Mouse (Mus musculus) forebrain, embryonic 11.5 days (tissue): Measurements from ENCODE around the gene Grin2a. TPM values are rescaled to one million over a fixed set of nuclear protein-coding genes. Genes with fewer than 3 reads are reported as not detected.

Experiments used
- ATAC-seq: fragments of 200-750 bp; cut with Nextera tagmentation; replicated peaks from 2 replicates; pipeline ENCODE4 v1.8.0; 2017; ENCODE audit warnings: moderate TSS enrichment; ENCODE audit not compliant: low FRiP score
- DNase-seq: peaks from one replicate; pipeline ENCODE4 v3.0.0-alpha.2; 2017; ENCODE audit warnings: low spot score
- H3K27ac ChIP-seq: fragments of 300-500 bp; sonication (generic); 2 replicates; pipeline ENCODE4 v1.5.1; 2014; ENCODE audit warnings: low read depth, low read length
- H3K27me3 ChIP-seq: fragments of 300-500 bp; sonication (generic); 2 replicates; pipeline ENCODE4 v1.6.1; 2014; ENCODE audit warnings: mild to moderate bottlenecking, low read length, mixed read lengths; ENCODE audit not compliant: control insufficient read depth, insufficient read depth
- H3K36me3 ChIP-seq: fragments of 300-500 bp; sonication (generic); 2 replicates; pipeline ENCODE4 v1.6.1; 2014; ENCODE audit warnings: mild to moderate bottlenecking, low read length, moderate library complexity, mixed read lengths; ENCODE audit not compliant: control insufficient read depth, insufficient read depth
- H3K4me1 ChIP-seq: fragments of 300-500 bp; sonication (generic); replicated peaks from 2 replicates; pipeline ENCODE4 v1.6.1; 2014; ENCODE audit warnings: low read length, mixed read lengths; ENCODE audit not compliant: control insufficient read depth, insufficient read depth
- H3K4me2 ChIP-seq: fragments of 300-500 bp; sonication (generic); 2 replicates; pipeline ENCODE4 v1.6.1; 2014; ENCODE audit warnings: low read depth, mild to moderate bottlenecking, low read length, moderate library complexity, mixed read lengths; ENCODE audit not compliant: severe bottlenecking
- H3K4me3 ChIP-seq: fragments of 300-500 bp; sonication (generic); 2 replicates; pipeline ENCODE4 v1.5.1; 2014; ENCODE audit warnings: low read depth, low read length
- H3K9ac ChIP-seq: fragments of 300-500 bp; sonication (generic); 2 replicates; pipeline ENCODE4 v1.6.1; 2014; ENCODE audit warnings: low read length
- H3K9me3 ChIP-seq: fragments of 300-500 bp; sonication (generic); 2 replicates; pipeline ENCODE4 v1.6.1; 2016; ENCODE audit warnings: low read length, mixed read lengths; ENCODE audit not compliant: control insufficient read depth
- WGBS: fragments of 180-500 bp; shearing (Covaris S2); extraction: QIAGEN DNeasy Blood & Tissue Kit; methylation state at CpG from one replicate; pipeline ENCODE4 v1.1.7; 2014; 5-methylcytosine and 5-hydroxymethylcytosine counted together
- polyA plus RNA-seq: library from polyadenylated mRNA; unstranded; fragments of >200 nt; fragmentation: Nextera tagmentation; extraction: Ambion mirVana; gene quantifications from 2 replicates; pipeline ENCODE4 v1.2.1, GENCODE M21; 2014

Grin2a gene
- polyA plus RNA-seq, 1 experiment from 2014 or later, result 0.91 TPM

DNA sequence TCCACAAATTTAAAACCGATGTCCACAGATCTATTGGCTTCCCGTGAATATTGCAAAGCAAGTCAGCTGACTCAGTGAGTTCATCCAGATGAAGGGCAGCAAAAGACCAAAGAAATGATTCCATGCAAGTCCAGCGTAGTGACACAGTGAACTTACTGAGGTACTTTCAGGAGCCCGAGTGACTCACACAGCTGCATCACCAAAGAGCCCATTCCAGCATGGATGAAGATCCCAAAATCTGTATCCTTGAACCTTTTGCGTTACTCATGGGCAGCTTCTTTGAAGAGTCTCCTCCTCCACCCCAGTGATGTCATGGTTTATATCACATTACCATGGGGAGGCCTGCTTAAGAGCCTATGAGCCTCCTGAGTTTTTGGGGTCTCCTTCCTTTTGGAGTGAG is 460.2 kb downstream of the Grin2a start:
- H3K27ac ChIP-seq, result no peak overlapping the region
- H3K4me2 ChIP-seq, result no peak overlapping the region
- no peaks in the 10 kb centered on the region for H3K27me3 ChIP-seq
- H3K4me1 ChIP-seq, result peaks cover 6% of the 10 kb centered on the region; the same call in 1 of the 2 replicates
- no peaks in the 10 kb centered on the region for H3K9me3 ChIP-seq
- H3K36me3 ChIP-seq, result no peaks in the 10 kb centered on the region
- WGBS, result 93% methylated on average over 5 of the region's 5 CpGs
- DNase-seq (no peak), ATAC-seq (no peak)
- H3K9ac ChIP-seq, result no peak overlapping the region
- H3K4me3 ChIP-seq, result no peak overlapping the region

DNA sequence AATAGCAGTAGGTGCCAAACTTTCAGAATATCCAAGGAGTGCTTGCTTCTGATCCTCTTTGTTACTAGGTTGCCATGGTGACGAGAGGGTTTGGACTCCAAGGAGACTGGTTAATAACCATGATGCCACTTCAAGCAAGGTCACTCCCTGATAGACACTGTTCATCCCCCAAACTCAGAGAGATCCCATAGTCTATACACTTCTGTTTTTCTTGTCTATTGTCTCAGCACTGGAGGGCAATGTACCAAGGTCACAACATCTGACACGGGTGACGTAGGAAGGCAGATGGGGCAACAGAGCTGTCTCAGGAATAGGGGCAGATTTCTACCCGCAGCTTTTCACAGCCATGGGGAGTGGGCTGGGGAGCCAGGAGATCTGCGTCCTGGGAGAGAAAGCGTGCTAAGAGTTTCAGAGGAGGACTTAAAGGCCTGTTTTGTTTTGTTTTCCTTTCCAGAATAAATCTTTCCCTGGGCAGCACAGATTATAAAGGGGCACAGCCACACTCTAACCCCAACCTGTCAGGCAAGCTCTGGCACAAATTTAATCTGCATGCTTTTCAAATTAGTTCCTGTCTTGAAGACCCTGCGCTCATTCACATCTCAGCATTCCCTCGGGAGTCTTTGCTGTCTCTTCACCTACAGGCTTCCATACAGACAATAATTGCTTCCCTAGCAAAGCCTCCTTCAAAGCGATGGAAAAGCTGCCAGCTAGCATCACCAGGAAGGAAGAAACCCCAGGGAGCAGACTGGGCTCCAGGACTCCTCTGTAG is 461.6 kb downstream of the Grin2a start:
- H3K4me3 ChIP-seq, result no peak overlapping the region
- no peak overlapping the region for H3K27ac ChIP-seq
- H3K36me3 ChIP-seq, result no peaks in the 10 kb centered on the region
- no peak overlapping the region for H3K4me2 ChIP-seq
- H3K9me3 ChIP-seq, result no peaks in the 10 kb centered on the region
- peak; percentile 51 for DNase-seq
- H3K9ac ChIP-seq, result no peak overlapping the region
- H3K4me1 ChIP-seq, result peaks cover 6% of the 10 kb centered on the region; the same call in 1 of the 2 replicates
- no peaks in the 10 kb centered on the region for H3K27me3 ChIP-seq
- ATAC-seq, result peak; percentile 72
- WGBS, result 40% methylated on average over 9 of the region's 9 CpGs

DNA sequence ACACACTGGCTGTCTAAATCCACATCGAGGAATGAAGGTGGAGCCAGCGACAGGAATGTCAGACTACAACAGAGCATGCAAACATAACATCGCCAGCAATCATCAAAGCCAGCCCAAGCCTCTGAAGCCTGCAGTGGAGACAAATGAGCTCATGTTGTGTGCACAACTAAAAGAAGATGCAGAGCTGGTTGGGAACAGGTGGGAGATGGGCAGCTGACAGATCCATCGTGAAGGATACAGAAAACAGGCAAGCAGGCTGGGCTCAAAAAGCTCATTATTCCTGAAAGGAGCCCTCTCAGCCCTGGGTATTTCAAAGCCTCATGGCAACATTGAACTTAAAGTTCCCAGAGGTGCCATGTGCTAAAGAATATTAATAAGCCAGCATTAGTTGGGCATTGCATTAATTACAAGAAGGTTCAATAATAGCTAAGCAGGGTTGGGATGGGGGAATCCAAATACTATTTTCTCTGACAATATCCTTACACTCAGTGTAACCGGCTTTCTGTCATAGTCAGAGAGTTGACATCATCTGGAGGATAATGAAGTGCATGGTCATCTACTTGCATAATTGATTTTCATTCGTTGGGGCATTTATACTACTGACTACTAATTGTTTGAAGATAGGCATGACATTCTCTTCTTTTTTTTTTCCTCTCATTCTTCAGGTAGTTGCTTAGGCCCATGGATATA is 462.4 kb downstream of the Grin2a start:
- no peak overlapping the region for H3K4me2 ChIP-seq
- H3K4me3 ChIP-seq, result no peak overlapping the region
- no peaks in the 10 kb centered on the region for H3K27me3 ChIP-seq
- ATAC-seq, result peak; percentile 55
- H3K9ac ChIP-seq, result no peak overlapping the region
- 68% methylated on average over 6 of the region's 6 CpGs for whole genome bisulfite sequencing
- H3K27ac ChIP-seq, result no peak overlapping the region
- H3K9me3 ChIP-seq, result no peaks in the 10 kb centered on the region
- peaks cover 6% of the 10 kb centered on the region; the same call in 1 of the 2 replicates for H3K4me1 ChIP-seq
- no peak for DNase-seq
- no peaks in the 10 kb centered on the region for H3K36me3 ChIP-seq

DNA sequence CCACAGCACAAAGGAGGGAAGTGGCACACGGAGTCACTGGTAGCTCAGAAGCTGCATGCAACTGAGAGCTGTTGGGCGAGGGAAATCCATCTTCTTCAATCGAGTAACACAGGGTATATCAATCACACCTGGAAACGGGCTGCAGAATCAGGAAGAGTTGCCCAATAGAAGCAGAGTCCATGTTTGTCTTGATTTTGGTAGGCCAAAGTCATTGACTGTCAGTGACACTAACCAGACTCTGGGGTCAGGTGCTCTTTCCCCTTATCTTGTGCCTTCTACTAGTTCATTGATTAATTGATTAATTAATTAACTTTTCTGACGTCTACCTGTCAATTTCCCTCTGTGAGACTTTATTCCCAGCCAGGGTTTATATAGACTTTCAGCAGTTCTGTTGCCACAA is 468.1 kb downstream of the Grin2a start:
- H3K4me2 ChIP-seq, result no peak overlapping the region
- no peak overlapping the region for H3K4me3 ChIP-seq
- H3K9me3 ChIP-seq, result no peaks in the 10 kb centered on the region
- no peaks in the 10 kb centered on the region for H3K36me3 ChIP-seq
- DNase-seq, result no peak
- 83% methylated on average over 5 of the region's 5 CpGs for WGBS
- H3K27me3 ChIP-seq, result no peaks in the 10 kb centered on the region
- no peaks in the 10 kb centered on the region for H3K4me1 ChIP-seq
- H3K9ac ChIP-seq, result no peak overlapping the region
- H3K27ac ChIP-seq, result no peak overlapping the region
- ATAC-seq, result no peak

DNA sequence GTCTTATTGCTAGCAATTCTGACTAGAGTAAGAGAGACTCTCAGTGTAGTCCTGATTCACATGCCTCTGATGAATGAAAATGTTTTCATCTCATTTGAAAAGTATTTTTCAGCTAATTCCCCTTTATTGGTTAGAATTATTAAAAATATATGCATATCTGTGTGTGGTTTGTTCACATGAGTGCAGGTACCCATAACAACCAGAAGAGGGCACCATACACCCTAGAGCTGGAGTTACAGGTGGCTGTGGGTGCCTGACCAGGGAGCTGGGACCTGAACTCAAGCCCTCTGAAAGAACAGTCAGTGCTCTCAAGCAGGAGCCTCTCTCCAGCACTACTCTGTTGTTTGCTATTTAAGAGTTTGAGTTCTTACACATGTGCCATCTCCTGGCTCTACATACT is 472.0 kb downstream of the Grin2a start:
- ATAC-seq, result no peak

More for the DNA sequence above, 472.0 kb downstream of the Grin2a start:
- H3K36me3 ChIP-seq, result no peaks in the 10 kb centered on the region
- no peak overlapping the region for H3K27ac ChIP-seq
- DNase-seq, result no peak
- H3K4me1 ChIP-seq, result no peaks in the 10 kb centered on the region
- H3K4me2 ChIP-seq, result no peak overlapping the region
- H3K9me3 ChIP-seq, result no peaks in the 10 kb centered on the region
- H3K4me3 ChIP-seq, result no peak overlapping the region
- no peak overlapping the region for H3K9ac ChIP-seq
- H3K27me3 ChIP-seq, result no peaks in the 10 kb centered on the region

Other genes starting within 250 kb of the Grin2a start
- gene Rpl39l, start 174.7 kb upstream of the Grin2a start, polyA plus RNA-seq, result not detected in 2 replicates
- gene Atf7ip2, start 197.2 kb upstream of the Grin2a start, polyA plus RNA-seq, result 1.3 and 2.6 TPM in 2 replicates